Mouse (Mus musculus): Measurements from ENCODE around the gene Mtmr12.
A peak's percentile ranks its signal among the peaks of the same experiment; 100 is the strongest.

DNA sequence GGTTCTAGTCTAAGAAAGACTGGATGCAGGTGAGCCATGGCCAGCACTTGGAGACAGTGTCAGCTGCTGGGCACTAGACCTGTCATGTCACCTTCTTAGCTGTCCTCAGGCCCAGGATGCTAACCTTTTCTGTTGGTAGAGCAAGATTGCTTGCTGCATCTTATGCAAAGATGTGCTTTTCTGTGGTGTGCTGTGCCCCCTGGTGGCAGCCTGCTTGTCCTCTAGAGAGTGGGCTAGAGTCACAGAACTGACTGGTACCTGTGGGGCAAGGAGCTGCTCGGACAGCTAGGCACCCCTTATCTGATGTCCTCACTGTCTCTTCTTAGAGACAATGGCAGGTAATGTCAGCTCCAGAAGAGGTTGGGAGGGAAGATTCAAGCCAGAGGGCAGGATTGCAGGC, 63.2 kb downstream of the Mtmr12 start:
- TF ChIP-seq CTCF (IDR thresholded peaks at IDR 0.05; ENCODE audit: insufficient read depth, low read length) (peak; percentile 93), POLR2A (IDR thresholded peaks at IDR 0.05; ENCODE audit: borderline replicate concordance, extremely low read depth, low read depth, low read length) (no peak)

All from lung, adult 2 months (tissue).